Mouse (Mus musculus): Measurements from ENCODE around the gene Osbp2.

Gene Osbp2

GRCm38 (mm10) chr11:3710203-3710602 lies 153.5 kb downstream of the Osbp2 start:
- peak in 1 of 2 experiments; percentile 49 for DNase-seq (ENCODE audit: low spot score in 2 of 2)

DNA sequence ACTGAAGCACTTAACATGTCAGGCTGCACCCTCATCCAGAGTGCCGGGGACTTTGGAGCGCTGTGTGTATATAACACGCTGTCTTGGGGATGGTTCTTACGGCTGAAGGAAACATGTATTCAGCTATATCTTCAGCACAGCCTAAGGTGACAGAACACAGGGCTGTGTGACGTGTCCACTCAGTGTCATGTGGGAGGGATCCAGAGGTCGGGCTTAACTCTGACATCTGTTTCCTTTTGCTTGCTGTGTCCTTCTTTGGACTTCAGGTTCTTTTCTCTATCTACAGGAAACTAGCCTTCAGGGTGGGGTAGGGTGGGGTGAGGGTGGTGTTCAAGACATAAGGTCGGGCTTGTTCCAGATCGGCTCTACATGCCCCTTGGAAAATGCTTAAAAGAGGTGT lies 156.6 kb downstream of the Osbp2 start:
- no peak for DNase-seq (ENCODE audit: low spot score in 2 of 2)

DNA sequence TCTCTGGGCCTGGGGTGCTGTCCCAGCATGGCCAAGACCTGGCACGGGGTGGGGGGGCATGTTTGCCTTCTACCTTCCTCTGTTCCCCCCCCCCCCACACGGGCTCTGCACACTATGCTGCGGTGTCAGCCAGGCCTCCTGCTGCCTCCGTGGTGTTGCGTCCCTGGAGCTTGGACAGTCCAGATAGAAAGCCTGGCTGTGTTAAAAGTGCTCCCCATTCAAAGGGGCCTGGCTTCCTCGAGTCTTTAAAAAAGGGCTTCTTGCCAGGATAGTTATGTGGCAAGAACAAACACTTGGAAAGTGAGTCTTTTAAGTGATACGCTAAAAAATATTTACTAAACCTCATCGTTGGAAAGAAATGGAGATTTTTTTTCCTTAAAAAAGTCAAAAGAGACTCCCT lies 159.3 kb downstream of the Osbp2 start:
- no peak for DNase-seq (ENCODE audit: low spot score in 2 of 2)

- DNase-seq (ENCODE audit: low spot score in 2 of 2) = no peak
Observed at GRCm38 (mm10) chr11:3703089-3703992, 160.4 kb downstream of the Osbp2 start.

DNA sequence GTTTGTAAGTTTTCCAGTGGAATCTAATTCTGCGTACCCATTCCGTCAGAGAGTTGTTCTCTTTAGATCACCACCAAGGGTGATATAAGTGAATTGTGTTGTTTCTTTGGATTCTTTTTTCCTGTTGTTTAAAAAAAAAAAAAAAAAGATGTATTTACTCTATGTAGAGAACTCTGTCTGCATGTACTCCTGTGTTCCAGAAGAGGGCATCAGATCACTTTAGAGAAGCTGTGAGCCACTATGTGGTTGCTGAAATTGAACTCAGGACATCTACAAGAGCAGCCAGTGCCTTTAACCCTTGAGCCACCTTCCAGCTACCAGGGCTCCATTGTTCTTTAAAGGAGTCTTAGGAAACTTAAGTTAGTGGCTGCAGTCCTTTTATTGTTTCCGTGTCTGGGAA lies 166.3 kb downstream of the Osbp2 start:
- DNase-seq (ENCODE audit: low spot score in 2 of 2) = no peak

- no peak for DNase-seq (ENCODE audit: low spot score in 2 of 2)
Observed at GRCm38 (mm10) chr11:3696086-3696616, 167.6 kb downstream of the Osbp2 start.

DNA sequence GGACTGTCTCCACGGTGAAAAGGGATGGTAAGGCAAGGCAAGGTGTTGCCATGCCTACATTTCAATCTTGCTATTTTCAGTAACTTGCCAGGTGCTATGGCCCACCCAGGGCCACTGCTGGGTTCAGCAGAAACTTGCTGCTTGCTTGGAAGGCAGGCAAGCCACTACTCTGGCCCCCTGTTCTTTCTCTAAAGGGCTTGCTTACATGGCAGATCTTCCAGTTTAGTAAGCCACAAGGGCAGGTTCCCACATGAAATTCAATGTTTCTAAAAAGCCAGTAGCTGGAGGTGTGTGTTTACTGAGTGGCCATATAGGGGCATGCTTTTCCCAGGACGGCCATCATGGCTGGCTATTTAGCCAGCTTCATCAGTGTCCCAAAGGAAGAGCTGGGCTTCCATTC lies 172.0 kb downstream of the Osbp2 start:
- no peak for DNase-seq (ENCODE audit: low spot score in 2 of 2)

GRCm38 (mm10) chr11:3686885-3687284 lies 176.8 kb downstream of the Osbp2 start:
- DNase-seq (ENCODE audit: low spot score in 2 of 2) = no peak

GRCm38 (mm10) chr11:3686318-3686717 lies 177.4 kb downstream of the Osbp2 start:
- no peak for DNase-seq (ENCODE audit: low spot score in 2 of 2)

DNA sequence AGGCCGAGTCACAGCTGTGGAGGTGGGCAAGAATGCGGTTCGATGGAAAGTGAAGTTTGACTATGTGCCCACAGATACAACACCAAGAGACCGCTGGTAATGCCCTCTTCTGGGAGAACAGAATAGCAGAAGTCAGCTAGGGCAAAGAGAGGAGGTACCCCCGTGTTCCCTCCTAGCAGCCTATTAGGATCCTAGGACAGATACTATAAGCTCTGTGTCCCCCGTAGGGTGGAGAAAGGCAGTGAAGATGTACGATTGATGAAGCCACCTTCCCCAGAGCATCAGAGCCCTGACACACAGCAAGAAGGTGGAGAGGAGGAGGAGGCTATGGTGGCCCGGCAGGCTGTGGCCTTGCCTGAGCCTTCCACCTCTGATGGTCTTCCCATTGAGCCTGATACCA lies 178.3 kb downstream of the Osbp2 start:
- no peak for DNase-seq (ENCODE audit: low spot score in 2 of 2)

DNA sequence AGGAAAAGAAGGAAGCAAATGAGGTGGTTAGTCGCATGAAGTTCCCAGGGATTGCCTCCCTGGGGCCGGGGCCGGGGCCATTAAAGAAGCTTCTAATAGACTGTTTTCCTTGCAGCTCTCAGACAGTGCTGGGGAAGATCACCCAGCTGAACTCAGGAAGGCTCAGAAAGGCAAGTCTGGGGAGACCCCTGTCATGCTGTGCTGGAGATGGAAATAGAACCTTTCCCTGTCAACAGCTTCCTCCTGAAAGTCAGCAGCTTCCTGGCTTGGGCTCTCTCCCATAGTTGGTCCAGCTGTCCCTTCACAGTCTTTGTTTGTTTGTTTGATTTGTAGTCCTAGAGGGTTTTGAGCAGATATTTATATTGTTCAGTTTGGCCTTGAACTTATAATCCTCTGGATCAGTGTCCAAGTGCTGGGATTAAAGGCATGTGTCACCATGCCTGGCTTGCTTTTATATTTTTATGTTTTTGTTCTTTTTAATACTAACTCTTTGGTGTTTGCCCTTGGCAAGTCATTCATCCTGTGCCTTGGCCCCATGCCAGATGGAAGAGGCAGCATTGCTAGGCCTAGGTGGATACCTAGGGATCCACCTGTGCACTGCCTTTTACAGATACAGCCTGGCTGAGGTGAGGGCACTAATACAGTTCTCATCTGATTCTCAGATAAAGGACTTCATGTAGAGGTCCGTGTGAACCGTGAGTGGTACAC lies 178.8 kb downstream of the Osbp2 start:
- no peak for DNase-seq (ENCODE audit: low spot score in 2 of 2)

DNA sequence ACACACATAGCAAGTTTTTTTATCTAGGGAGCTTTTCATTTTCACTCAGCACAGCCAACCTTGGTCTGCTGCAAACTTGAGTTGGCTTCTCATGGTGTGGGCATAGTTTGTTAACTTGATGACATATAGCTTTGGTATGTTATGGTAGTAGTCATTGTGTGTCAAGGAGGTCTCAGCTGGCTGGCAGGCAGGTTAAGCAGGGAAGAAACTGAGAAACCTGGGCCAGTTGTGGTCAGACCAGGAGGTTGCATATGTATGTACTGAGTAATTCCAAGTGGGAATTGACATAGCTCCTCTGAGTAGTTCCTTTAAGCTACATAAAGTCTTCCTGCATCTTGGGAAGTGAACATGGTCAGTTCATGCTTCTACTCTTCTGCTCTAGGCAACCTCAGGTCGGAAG lies 179.5 kb downstream of the Osbp2 start:
- DNase-seq (ENCODE audit: low spot score in 2 of 2) = no peak

DNA sequence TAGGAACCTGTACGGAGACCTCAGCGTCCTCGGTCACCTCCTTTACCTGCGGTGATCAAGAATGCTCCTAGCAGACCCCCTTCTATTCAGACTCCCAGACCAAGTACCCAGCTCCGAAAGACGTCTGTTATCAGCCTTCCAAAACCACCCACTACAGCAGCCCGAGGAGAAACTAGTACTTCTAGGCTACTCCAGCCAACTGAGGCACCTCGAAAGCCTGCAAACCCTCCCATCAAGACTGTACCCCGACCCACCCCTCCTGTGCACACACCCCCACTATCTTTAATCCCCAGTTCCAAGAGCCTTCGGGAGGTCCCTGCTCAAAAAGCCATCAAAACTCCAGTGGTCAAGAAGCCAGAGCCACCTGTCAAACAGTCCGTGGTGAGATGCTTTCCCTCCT lies 180.0 kb downstream of the Osbp2 start:
- DNase-seq (ENCODE audit: low spot score in 2 of 2) = no peak

DNA sequence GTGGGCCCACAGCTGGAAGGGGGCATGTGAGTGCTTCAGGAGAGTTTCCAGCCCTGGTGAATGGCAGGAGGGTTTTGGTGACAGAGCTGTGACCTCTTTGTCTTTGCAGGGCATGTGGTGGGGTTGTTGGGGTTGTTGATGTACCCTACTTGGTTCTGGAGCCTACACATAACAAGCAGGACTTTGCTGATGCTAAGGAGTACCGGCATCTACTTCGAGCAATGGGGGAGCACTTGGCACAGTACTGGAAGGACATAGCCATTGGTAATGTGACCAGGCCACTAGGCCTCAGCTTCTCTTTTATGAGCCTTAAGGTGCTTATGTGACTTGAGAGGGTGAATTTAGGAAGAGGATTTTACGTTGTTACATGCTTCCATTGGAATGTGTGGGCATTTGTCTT lies 183.9 kb downstream of the Osbp2 start:
- DNase-seq (ENCODE audit: low spot score in 2 of 2) = no peak

GRCm38 (mm10) chr11:3677204-3677603 lies 186.5 kb downstream of the Osbp2 start:
- no peak for DNase-seq (ENCODE audit: low spot score in 2 of 2)

- DNase-seq (ENCODE audit: low spot score in 2 of 2) = no peak
Observed at GRCm38 (mm10) chr11:3676423-3676822, 187.3 kb downstream of the Osbp2 start.

- DNase-seq (ENCODE audit: low spot score in 2 of 2) = no peak
Observed at GRCm38 (mm10) chr11:3674545-3674944, 189.2 kb downstream of the Osbp2 start.

DNA sequence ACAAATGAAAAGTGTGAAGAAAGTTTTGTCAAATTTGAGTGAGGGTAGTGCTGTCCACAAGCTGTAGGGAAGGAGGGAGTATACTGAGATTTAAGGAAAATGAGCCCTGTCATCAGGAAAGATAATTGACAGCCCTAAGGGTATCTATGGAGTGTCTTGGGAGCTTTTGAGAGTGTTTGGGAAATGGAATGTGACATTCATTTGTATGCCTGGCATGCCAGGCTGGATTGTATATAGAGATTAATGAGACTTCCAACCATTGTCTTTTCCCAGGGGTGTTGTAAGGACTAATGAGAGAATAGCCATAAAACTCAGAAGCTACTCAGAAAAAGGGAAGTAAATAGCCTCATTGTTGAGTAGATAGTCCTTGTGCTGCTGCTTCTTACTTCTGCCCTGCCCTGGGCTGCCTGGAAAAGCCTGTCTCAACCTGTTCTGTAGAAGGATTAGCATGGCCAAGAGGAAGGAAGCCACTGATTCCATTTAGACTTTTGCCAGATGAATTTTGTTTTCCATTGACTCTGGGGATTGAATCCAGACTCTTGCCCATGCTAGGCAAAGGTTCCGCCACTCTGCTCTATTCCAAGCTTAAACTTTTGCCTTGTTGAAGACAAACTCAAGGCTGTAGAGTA lies 192.6 kb downstream of the Osbp2 start:
- no peak for DNase-seq (ENCODE audit: low spot score in 2 of 2)

DNA sequence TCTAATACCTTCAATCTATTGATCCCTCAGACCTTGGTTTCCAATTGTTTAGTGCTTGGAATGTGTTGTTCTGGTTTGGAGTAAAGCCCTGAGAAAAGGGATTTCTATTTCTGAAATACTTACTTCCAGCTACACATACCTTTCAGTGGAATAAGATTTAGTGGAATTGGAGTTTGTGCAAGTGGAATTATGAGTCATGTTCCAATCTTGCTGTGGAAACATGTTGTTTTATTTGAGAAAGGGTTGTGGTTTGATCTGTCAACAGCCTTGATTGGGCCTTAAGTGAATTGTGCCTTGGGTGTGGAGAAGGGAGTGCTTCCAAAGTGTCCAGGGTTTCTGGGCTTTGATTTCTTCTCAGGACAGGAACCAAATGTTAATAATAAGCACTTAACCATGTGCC lies 193.9 kb downstream of the Osbp2 start:
- DNase-seq (ENCODE audit: low spot score in 2 of 2) = no peak

DNA sequence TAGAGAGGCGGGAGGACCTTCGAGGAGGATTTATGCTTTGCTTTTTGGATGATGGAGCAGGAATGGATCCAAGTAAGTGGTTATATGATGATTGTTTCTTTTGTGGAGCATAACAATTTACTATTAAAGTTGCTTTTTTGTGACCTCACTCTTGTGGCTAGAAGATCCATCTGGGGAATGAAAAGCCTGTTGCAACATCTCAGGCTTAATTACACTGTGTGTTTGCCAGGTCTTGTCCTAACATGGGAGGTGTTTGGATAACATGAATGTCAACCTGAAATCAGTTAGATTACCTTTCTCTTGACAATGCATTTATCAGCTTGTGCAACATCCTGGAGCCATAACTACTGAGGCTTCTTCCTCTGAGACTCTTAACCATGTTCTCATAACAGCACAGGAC lies 194.9 kb downstream of the Osbp2 start:
- no peak for DNase-seq (ENCODE audit: low spot score in 2 of 2)

GRCm38 (mm10) chr11:3667506-3667905 lies 196.2 kb downstream of the Osbp2 start:
- no peak for DNase-seq (ENCODE audit: low spot score in 2 of 2)

GRCm38 (mm10) chr11:3661964-3662363 lies 201.7 kb downstream of the Osbp2 start:
- DNase-seq (ENCODE audit: low spot score in 2 of 2) = no peak

All from frontal cortex, postnatal 36 days (tissue).